Mouse (Mus musculus) CH12F3 (cell line): Measurements from ENCODE around the gene Pik3r4.
"Not testable (repeated sequence)": the region's sequence is repeated elsewhere in the genome, so short reads cannot be mapped to it uniquely, and the experiment has no call there.

Source experiments
- in situ Hi-C: fragments of 300-500 bp; cut with MboI; formaldehyde crosslinking; loops from 2 replicates; pipeline ENCODE4 v1.14.3; 2020; ENCODE audit warnings: low sequenced_read_pairs

Gene Pik3r4

GRCm38 (mm10) chr9:105642460-105643371 lies at the start of gene Pik3r4:
Pik3r4 (plus strand) TSS chr9:105642978.
- in situ Hi-C loops: no loop called here

GRCm38 (mm10) chr9:105598906-105599305 lies 43.9 kb upstream of the Pik3r4 start:
- in situ Hi-C loops: no loop called here

- in situ Hi-C loops: no loop called here
Measured at GRCm38 (mm10) chr9:105611980-105612771, 30.6 kb upstream of the Pik3r4 start.

- in situ Hi-C loops: no loop called here
Measured at GRCm38 (mm10) chr9:105612919-105613318, 29.9 kb upstream of the Pik3r4 start.

GRCm38 (mm10) chr9:105615952-105616351 lies 26.8 kb upstream of the Pik3r4 start:
- in situ Hi-C loops: no loop called here

- in situ Hi-C loops: not testable (repeated sequence)
Measured at GRCm38 (mm10) chr9:105617274-105617673, 25.5 kb upstream of the Pik3r4 start.

GRCm38 (mm10) chr9:105633961-105634360 lies 8.8 kb upstream of the Pik3r4 start:
- in situ Hi-C loops: no loop called here

GRCm38 (mm10) chr9:105641377-105641776 lies 1.4 kb upstream of the Pik3r4 start:
- in situ Hi-C loops: not testable (repeated sequence)

GRCm38 (mm10) chr9:105656189-105656588 lies 13.4 kb downstream of the Pik3r4 start:
- in situ Hi-C loops: no loop called here

GRCm38 (mm10) chr9:105658216-105658615 lies 15.4 kb downstream of the Pik3r4 start:
- in situ Hi-C loops: no loop called here

- in situ Hi-C loops: no loop called here
Measured at GRCm38 (mm10) chr9:105659877-105660276, 17.1 kb downstream of the Pik3r4 start.

- in situ Hi-C loops: no loop called here
Measured at GRCm38 (mm10) chr9:105665269-105665668, 22.5 kb downstream of the Pik3r4 start.

GRCm38 (mm10) chr9:105670916-105671315 lies 28.1 kb downstream of the Pik3r4 start:
- in situ Hi-C loops: no loop called here

GRCm38 (mm10) chr9:105672032-105672431 lies 29.3 kb downstream of the Pik3r4 start:
- in situ Hi-C loops: no loop called here

- in situ Hi-C loops: no loop called here
Measured at GRCm38 (mm10) chr9:105675941-105676340, 33.2 kb downstream of the Pik3r4 start.

GRCm38 (mm10) chr9:105681386-105681785 lies 38.6 kb downstream of the Pik3r4 start:
- in situ Hi-C loops: no loop called here

GRCm38 (mm10) chr9:105684549-105685165 lies 41.9 kb downstream of the Pik3r4 start:
- in situ Hi-C loops: no loop called here

- in situ Hi-C loops: no loop called here
Measured at GRCm38 (mm10) chr9:105689485-105689884, 46.7 kb downstream of the Pik3r4 start.

- in situ Hi-C loops: no loop called here
Measured at GRCm38 (mm10) chr9:105692472-105692871, 49.7 kb downstream of the Pik3r4 start.

GRCm38 (mm10) chr9:105693056-105693455 lies 50.3 kb downstream of the Pik3r4 start:
- in situ Hi-C loops: no loop called here

- in situ Hi-C loops: no loop called here
Measured at GRCm38 (mm10) chr9:105693854-105694253, 51.1 kb downstream of the Pik3r4 start.
